Mouse (Mus musculus) limb, embryonic 15.5 days (tissue): ENCODE results near the gene Ak3. TPM values are rescaled to one million over a fixed set of nuclear protein-coding genes. Genes with fewer than 3 reads are reported as not detected.
"Not testable (repeated sequence)": the region's sequence is repeated elsewhere in the genome, so short reads cannot be mapped to it uniquely, and the experiment has no call there.

ENCODE experiments used
- ATAC-seq: fragments of 200-750 bp; cut with Nextera tagmentation; 2 replicates; pipeline ENCODE4 v1.8.0; 2017; ENCODE audit warnings: low read depth, moderate TSS enrichment; ENCODE audit not compliant: insufficient number of reproducible peaks, low FRiP score, low TSS enrichment
- H3K27ac ChIP-seq: fragments of 300-500 bp; sonication (generic); 2 replicates; pipeline ENCODE4 v1.5.1; 2015; ENCODE audit warnings: moderate library complexity, mild to moderate bottlenecking, inconsistent platforms
- H3K27me3 ChIP-seq: fragments of 300-500 bp; sonication (generic); 2 replicates; pipeline ENCODE4 v1.6.1; 2015; ENCODE audit warnings: inconsistent platforms
- H3K36me3 ChIP-seq: fragments of 300-500 bp; sonication (generic); 2 replicates; pipeline ENCODE4 v1.6.1; 2015; ENCODE audit warnings: inconsistent platforms
- H3K4me1 ChIP-seq: fragments of 300-500 bp; sonication (generic); 2 replicates; pipeline ENCODE4 v1.6.1; 2015; ENCODE audit warnings: inconsistent platforms
- H3K4me2 ChIP-seq: fragments of 300-500 bp; sonication (generic); 2 replicates; pipeline ENCODE4 v1.6.1; 2015; ENCODE audit warnings: mild to moderate bottlenecking, inconsistent platforms
- H3K4me3 ChIP-seq: fragments of 300-500 bp; sonication (generic); 2 replicates; pipeline ENCODE4 v1.5.1; 2015; ENCODE audit warnings: mild to moderate bottlenecking, inconsistent platforms
- H3K9ac ChIP-seq: fragments of 300-500 bp; sonication (generic); 2 replicates; pipeline ENCODE4 v1.6.1; 2015; ENCODE audit warnings: inconsistent platforms
- H3K9me3 ChIP-seq: fragments of 300-500 bp; sonication (generic); 2 replicates; pipeline ENCODE4 v1.6.1; 2016; ENCODE audit warnings: inconsistent platforms
- WGBS: fragments of 180-500 bp; shearing (Covaris S2); methylation state at CpG from one replicate; pipeline ENCODE4 v1.1.7; 2015; 5-methylcytosine and 5-hydroxymethylcytosine counted together
- polyA plus RNA-seq: library from polyadenylated mRNA; unstranded; fragments of >200 nt; fragmentation: Nextera tagmentation; extraction: Ambion mirVana; gene quantifications from 2 replicates; pipeline ENCODE4 v1.2.1, GENCODE M21; 2015

The Ak3 gene
- polyA plus RNA-seq, 1 experiment from 2014 or later, result 73.8 TPM

GRCm38 (mm10) chr19:29014466-29015055, 33.2 kb downstream of the Ak3 start:
- no peaks in the 10 kb centered on the region for H3K27me3 ChIP-seq
- H3K4me3 ChIP-seq, result no peak overlapping the region
- H3K4me2 ChIP-seq, result no peak overlapping the region
- H3K9ac ChIP-seq, result no peak overlapping the region
- WGBS, result 58% methylated on average over 5 of the region's 5 CpGs
- H3K27ac ChIP-seq, result no peak overlapping the region
- no peaks in the 10 kb centered on the region for H3K4me1 ChIP-seq
- ATAC-seq, result no peak
- H3K9me3 ChIP-seq, result no peaks in the 10 kb centered on the region
- H3K36me3 ChIP-seq, result peaks cover 45% of the 10 kb centered on the region

GRCm38 (mm10) chr19:29011355-29011990, 36.3 kb downstream of the Ak3 start:
- Histone ChIP-seq H3K36me3 (peaks cover 60% of the 10 kb centered on the region), H3K9me3 (no peaks in the 10 kb centered on the region), H3K27ac (no peak overlapping the region), H3K4me2 (no peak overlapping the region), H3K9ac (no peak overlapping the region), H3K4me3 (no peak overlapping the region), H3K4me1 (no peaks in the 10 kb centered on the region), H3K27me3 (no peaks in the 10 kb centered on the region)
- no peak for ATAC-seq
- 75% methylated on average over 12 of the region's 12 CpGs for WGBS

- Histone ChIP-seq H3K9ac (no peak overlapping the region), H3K4me1 (no peaks in the 10 kb centered on the region), H3K27me3 (no peaks in the 10 kb centered on the region), H3K36me3 (peaks cover 52% of the 10 kb centered on the region), H3K4me2 (no peak overlapping the region), H3K27ac (no peak overlapping the region), H3K9me3 (no peaks in the 10 kb centered on the region), H3K4me3 (no peak overlapping the region)
- WGBS, result 94% methylated on average over 11 of the region's 11 CpGs
- no peak for ATAC-seq
These were observed 38.7 kb downstream of the Ak3 start for GRCm38 (mm10) chr19:29009046-29009445.

- Histone ChIP-seq H3K9me3 (no peaks in the 10 kb centered on the region), H3K4me3 (no peak overlapping the region), H3K27ac (no peak overlapping the region), H3K4me1 (no peaks in the 10 kb centered on the region), H3K27me3 (no peaks in the 10 kb centered on the region), H3K4me2 (no peak overlapping the region), H3K36me3 (peaks cover 51% of the 10 kb centered on the region), H3K9ac (no peak overlapping the region)
- 88% methylated on average over 3 of the region's 3 CpGs for WGBS
- no peak for ATAC-seq
These were observed 39.6 kb downstream of the Ak3 start for GRCm38 (mm10) chr19:29008069-29008706.

GRCm38 (mm10) chr19:29000321-29000720, 47.4 kb downstream of the Ak3 start:
- not testable (repeated sequence) for H3K4me3 ChIP-seq, ATAC-seq, H3K4me1 ChIP-seq, H3K4me2 ChIP-seq, H3K27ac ChIP-seq, H3K27me3 ChIP-seq, H3K9ac ChIP-seq, H3K9me3 ChIP-seq
- peaks cover 35% of the 10 kb centered on the region for H3K36me3 ChIP-seq
- 97% methylated on average over 16 of the region's 16 CpGs for WGBS

- Histone ChIP-seq H3K4me3 (no peak overlapping the region), H3K4me1 (no peaks in the 10 kb centered on the region), H3K9ac (no peak overlapping the region), H3K27ac (no peak overlapping the region), H3K4me2 (no peak overlapping the region), H3K27me3 (no peaks in the 10 kb centered on the region), H3K36me3 (peaks cover 43% of the 10 kb centered on the region), H3K9me3 (no peaks in the 10 kb centered on the region)
- no peak for ATAC-seq
- whole genome bisulfite sequencing, result 69% methylated on average over 4 of the region's 4 CpGs
These were observed 49.7 kb downstream of the Ak3 start for GRCm38 (mm10) chr19:28997976-28998630.

GRCm38 (mm10) chr19:28995366-28995765, 52.4 kb downstream of the Ak3 start:
- Histone ChIP-seq H3K27me3 (no peaks in the 10 kb centered on the region), H3K4me3 (no peak overlapping the region), H3K27ac (no peak overlapping the region), H3K4me2 (no peak overlapping the region), H3K4me1 (peaks cover 11% of the 10 kb centered on the region), H3K36me3 (peaks cover 24% of the 10 kb centered on the region), H3K9ac (no peak overlapping the region), H3K9me3 (no peaks in the 10 kb centered on the region)
- WGBS, result 88% methylated on average over 5 of the region's 5 CpGs
- no peak for ATAC-seq

GRCm38 (mm10) chr19:28994870-28995269, 52.9 kb downstream of the Ak3 start:
- no peak overlapping the region for H3K9ac ChIP-seq
- H3K9me3 ChIP-seq, result no peaks in the 10 kb centered on the region
- no peaks in the 10 kb centered on the region for H3K27me3 ChIP-seq
- H3K4me2 ChIP-seq, result no peak overlapping the region
- peaks cover 21% of the 10 kb centered on the region for H3K36me3 ChIP-seq
- no peak for ATAC-seq
- no peak overlapping the region for H3K4me3 ChIP-seq
- peaks cover 11% of the 10 kb centered on the region for H3K4me1 ChIP-seq
- no peak overlapping the region for H3K27ac ChIP-seq
- 78% methylated on average over 7 of the region's 7 CpGs for WGBS

- no peaks in the 10 kb centered on the region for H3K27me3 ChIP-seq
- WGBS, result 67% methylated on average over 5 of the region's 5 CpGs
- peaks cover 17% of the 10 kb centered on the region for H3K4me1 ChIP-seq
- no peak for ATAC-seq
- H3K9me3 ChIP-seq, result no peaks in the 10 kb centered on the region
- H3K27ac ChIP-seq, result no peak overlapping the region; the same call in 1 of the 2 replicates
- peak overlapping the region; percentile 76 for H3K4me2 ChIP-seq
- peak overlapping the region; percentile 96 for H3K4me3 ChIP-seq
- peaks cover 21% of the 10 kb centered on the region for H3K36me3 ChIP-seq
- 0 out of 2 replicates have a peak overlapping the region, but pooled peaks have one; percentile 71 for H3K9ac ChIP-seq
These were observed 56.4 kb downstream of the Ak3 start for GRCm38 (mm10) chr19:28991391-28991790.

GRCm38 (mm10) chr19:28990590-28991221, 57.1 kb downstream of the Ak3 start:
- H3K27ac ChIP-seq, result peak overlapping the region; percentile 91
- H3K9me3 ChIP-seq, result no peaks in the 10 kb centered on the region
- H3K9ac ChIP-seq, result peak overlapping the region; percentile 71
- under 1% methylated on average over 36 of the region's 41 CpGs for WGBS
- peaks cover 17% of the 10 kb centered on the region for H3K4me1 ChIP-seq
- peak overlapping the region; percentile 76 for H3K4me2 ChIP-seq
- 0 out of 2 replicates have a peak, but pooled peaks have one; percentile 12 for ATAC-seq
- H3K27me3 ChIP-seq, result no peaks in the 10 kb centered on the region
- H3K36me3 ChIP-seq, result peaks cover 17% of the 10 kb centered on the region
- H3K4me3 ChIP-seq, result peak overlapping the region; percentile 96

GRCm38 (mm10) chr19:28990194-28990589, 57.6 kb downstream of the Ak3 start, which contains the start of gene Cdc37l1:
Cdc37l1 (plus strand) TSS chr19:28990352.
- Histone ChIP-seq H3K9me3 (no peaks in the 10 kb centered on the region), H3K27ac (peak within 1 kb of the TSS; percentile 91), H3K36me3 (peaks cover 12% of the 10 kb centered on the region), H3K4me3 (peak within 1 kb of the TSS; percentile 96), H3K9ac (peak within 1 kb of the TSS; percentile 71), H3K4me2 (peak within 1 kb of the TSS; percentile 76), H3K4me1 (peaks cover 17% of the 10 kb centered on the region), H3K27me3 (no peaks in the 10 kb centered on the region)
- peak; percentile 93 for ATAC-seq
- under 1% methylated on average over 36 of the region's 37 CpGs for WGBS
